Mouse (Mus musculus) hindbrain, embryonic 13.5 days (tissue): Measurements from ENCODE around the gene Chd2. TPM values are rescaled to one million over a fixed set of nuclear protein-coding genes. Genes with fewer than 3 reads are reported as not detected.

Experiments
- ATAC-seq: fragments of 200-750 bp; cut with Nextera tagmentation; 2 replicates; pipeline ENCODE4 v1.8.0; 2017; ENCODE audit warnings: moderate TSS enrichment; ENCODE audit not compliant: low FRiP score
- H3K27ac ChIP-seq: fragments of 300-500 bp; sonication (generic); 2 replicates; pipeline ENCODE4 v1.5.1; 2015; ENCODE audit warnings: inconsistent platforms, mild to moderate bottlenecking, moderate library complexity
- H3K27me3 ChIP-seq: fragments of 300-500 bp; sonication (generic); 2 replicates; pipeline ENCODE4 v1.6.1; 2015; ENCODE audit warnings: mild to moderate bottlenecking, inconsistent platforms
- H3K36me3 ChIP-seq: fragments of 300-500 bp; sonication (generic); 2 replicates; pipeline ENCODE4 v1.6.1; 2015; ENCODE audit warnings: mild to moderate bottlenecking, inconsistent platforms
- H3K4me1 ChIP-seq: fragments of 300-500 bp; sonication (generic); replicated peaks from 2 replicates; pipeline ENCODE4 v1.6.1; 2015; ENCODE audit warnings: inconsistent platforms
- H3K4me2 ChIP-seq: fragments of 300-500 bp; sonication (generic); 2 replicates; pipeline ENCODE4 v1.6.1; 2015; ENCODE audit warnings: inconsistent platforms, mild to moderate bottlenecking, moderate library complexity
- H3K4me3 ChIP-seq: fragments of 300-500 bp; sonication (generic); 2 replicates; pipeline ENCODE4 v1.5.1; 2015; ENCODE audit warnings: mild to moderate bottlenecking, inconsistent platforms
- H3K9ac ChIP-seq: fragments of 300-500 bp; sonication (generic); 2 replicates; pipeline ENCODE4 v1.6.1; 2015; ENCODE audit warnings: mild to moderate bottlenecking, inconsistent platforms
- H3K9me3 ChIP-seq: fragments of 300-500 bp; sonication (generic); 2 replicates; pipeline ENCODE4 v1.6.1; 2016; ENCODE audit warnings: inconsistent platforms
- WGBS: fragments of 180-500 bp; shearing (Covaris S2); methylation state at CpG from one replicate; pipeline ENCODE4 v1.1.7; 2015; 5-methylcytosine and 5-hydroxymethylcytosine counted together
- polyA plus RNA-seq: library from polyadenylated mRNA; unstranded; fragments of >200 nt; fragmentation: Nextera tagmentation; extraction: Ambion mirVana; gene quantifications from 2 replicates; pipeline ENCODE4 v1.2.1, GENCODE M21; 2015

Gene Chd2
- polyA plus RNA-seq, 1 experiment from 2014 or later, result 53.5 TPM

GRCm38 (mm10) chr7:73507491-73507890 lies 34.1 kb downstream of the Chd2 start:
- 78% methylated on average over 6 of the region's 6 CpGs for WGBS
- Histone ChIP-seq H3K4me3 (no peak overlapping the region), H3K27me3 (no peaks in the 10 kb centered on the region), H3K27ac (peak overlapping the region; percentile 44; the same call in 1 of the 2 replicates), H3K4me2 (no peak overlapping the region), H3K4me1 (no peaks in the 10 kb centered on the region), H3K9me3 (no peaks in the 10 kb centered on the region), H3K9ac (no peak overlapping the region), H3K36me3 (peaks cover 72% of the 10 kb centered on the region)
- no peak for ATAC-seq

GRCm38 (mm10) chr7:73506852-73507251 lies 34.8 kb downstream of the Chd2 start:
- H3K27me3 ChIP-seq, result no peaks in the 10 kb centered on the region
- no peaks in the 10 kb centered on the region for H3K4me1 ChIP-seq
- H3K9ac ChIP-seq, result no peak overlapping the region
- H3K27ac ChIP-seq, result no peak overlapping the region
- H3K9me3 ChIP-seq, result no peaks in the 10 kb centered on the region
- H3K4me3 ChIP-seq, result no peak overlapping the region
- 100% methylated on average over 1 of the region's 1 CpGs for WGBS
- no peak overlapping the region for H3K4me2 ChIP-seq
- H3K36me3 ChIP-seq, result peaks cover 73% of the 10 kb centered on the region
- ATAC-seq, result no peak

- Histone ChIP-seq H3K4me1 (no peaks in the 10 kb centered on the region), H3K27ac (no peak overlapping the region), H3K4me2 (no peak overlapping the region), H3K27me3 (no peaks in the 10 kb centered on the region), H3K36me3 (peaks cover 78% of the 10 kb centered on the region), H3K9ac (no peak overlapping the region), H3K9me3 (no peaks in the 10 kb centered on the region), H3K4me3 (no peak overlapping the region)
- 89% methylated on average over 6 of the region's 6 CpGs for WGBS
- ATAC-seq, result no peak
Measured at GRCm38 (mm10) chr7:73505266-73505665, 36.4 kb downstream of the Chd2 start.

GRCm38 (mm10) chr7:73498200-73498599 lies 43.4 kb downstream of the Chd2 start:
- no peak overlapping the region for H3K4me2 ChIP-seq
- ATAC-seq, result no peak
- peaks cover 80% of the 10 kb centered on the region for H3K36me3 ChIP-seq
- H3K27me3 ChIP-seq, result no peaks in the 10 kb centered on the region
- H3K4me1 ChIP-seq, result no peaks in the 10 kb centered on the region
- H3K4me3 ChIP-seq, result no peak overlapping the region
- WGBS, result 93% methylated on average over 2 of the region's 2 CpGs
- no peaks in the 10 kb centered on the region for H3K9me3 ChIP-seq
- no peak overlapping the region for H3K9ac ChIP-seq
- no peak overlapping the region for H3K27ac ChIP-seq

- Histone ChIP-seq H3K9me3 (no peaks in the 10 kb centered on the region), H3K36me3 (peaks cover 69% of the 10 kb centered on the region), H3K4me1 (no peaks in the 10 kb centered on the region), H3K9ac (no peak overlapping the region), H3K27ac (no peak overlapping the region), H3K4me2 (no peak overlapping the region), H3K27me3 (no peaks in the 10 kb centered on the region), H3K4me3 (no peak overlapping the region)
- WGBS, result 89% methylated on average over 5 of the region's 5 CpGs
- no peak for ATAC-seq
Measured at GRCm38 (mm10) chr7:73489261-73489660, 52.4 kb downstream of the Chd2 start.

GRCm38 (mm10) chr7:73481094-73481493 lies 60.5 kb downstream of the Chd2 start:
- ATAC-seq, result no peak
- 93% methylated on average over 6 of the region's 6 CpGs for WGBS
- Histone ChIP-seq H3K36me3 (peaks cover 77% of the 10 kb centered on the region), H3K27ac (peak overlapping the region; percentile 40; the same call in 1 of the 2 replicates), H3K27me3 (no peaks in the 10 kb centered on the region), H3K4me1 (no peaks in the 10 kb centered on the region), H3K9me3 (no peaks in the 10 kb centered on the region), H3K4me2 (no peak overlapping the region), H3K4me3 (no peak overlapping the region), H3K9ac (no peak overlapping the region)

- Histone ChIP-seq H3K9ac (no peak overlapping the region), H3K9me3 (no peaks in the 10 kb centered on the region), H3K4me2 (no peak overlapping the region), H3K27me3 (no peaks in the 10 kb centered on the region), H3K36me3 (peaks cover 84% of the 10 kb centered on the region), H3K27ac (no peak overlapping the region), H3K4me3 (no peak overlapping the region), H3K4me1 (no peaks in the 10 kb centered on the region)
- 87% methylated on average over 3 of the region's 3 CpGs for WGBS
- no peak for ATAC-seq
Measured at GRCm38 (mm10) chr7:73479506-73479905, 62.1 kb downstream of the Chd2 start.

GRCm38 (mm10) chr7:73478157-73479058 lies 63.2 kb downstream of the Chd2 start:
- WGBS, result 88% methylated on average over 11 of the region's 11 CpGs
- Histone ChIP-seq H3K27me3 (no peaks in the 10 kb centered on the region), H3K4me1 (no peaks in the 10 kb centered on the region), H3K9me3 (no peaks in the 10 kb centered on the region), H3K36me3 (peaks cover 88% of the 10 kb centered on the region), H3K9ac (no peak overlapping the region), H3K27ac (no peak overlapping the region), H3K4me3 (no peak overlapping the region), H3K4me2 (no peak overlapping the region)
- no peak for ATAC-seq

- Histone ChIP-seq H3K9ac (no peak overlapping the region), H3K4me1 (no peaks in the 10 kb centered on the region), H3K27ac (no peak overlapping the region), H3K4me2 (no peak overlapping the region), H3K27me3 (no peaks in the 10 kb centered on the region), H3K36me3 (peaks cover 87% of the 10 kb centered on the region), H3K9me3 (no peaks in the 10 kb centered on the region), H3K4me3 (no peak overlapping the region)
- 96% methylated on average over 3 of the region's 3 CpGs for WGBS
- no peak for ATAC-seq
Measured at GRCm38 (mm10) chr7:73467741-73468140, 73.9 kb downstream of the Chd2 start.

GRCm38 (mm10) chr7:73463546-73463945 lies 78.1 kb downstream of the Chd2 start:
- ATAC-seq, result no peak
- Histone ChIP-seq H3K4me1 (no peaks in the 10 kb centered on the region), H3K36me3 (peaks cover 89% of the 10 kb centered on the region), H3K9ac (no peak overlapping the region), H3K27me3 (no peaks in the 10 kb centered on the region), H3K4me3 (no peak overlapping the region), H3K27ac (no peak overlapping the region), H3K4me2 (no peak overlapping the region), H3K9me3 (no peaks in the 10 kb centered on the region)
- WGBS, result 95% methylated on average over 2 of the region's 2 CpGs

GRCm38 (mm10) chr7:73454113-73454512 lies 87.5 kb downstream of the Chd2 start:
- no peak overlapping the region for H3K9ac ChIP-seq
- H3K27me3 ChIP-seq, result no peaks in the 10 kb centered on the region
- H3K9me3 ChIP-seq, result no peaks in the 10 kb centered on the region
- no peaks in the 10 kb centered on the region for H3K4me1 ChIP-seq
- no peak for ATAC-seq
- no peak overlapping the region for H3K4me2 ChIP-seq
- peaks cover 92% of the 10 kb centered on the region for H3K36me3 ChIP-seq
- WGBS, result 85% methylated on average over 12 of the region's 12 CpGs
- H3K27ac ChIP-seq, result 0 out of 2 replicates have a peak overlapping the region, but pooled peaks have one; percentile 10
- H3K4me3 ChIP-seq, result no peak overlapping the region

- WGBS, result 95% methylated on average over 3 of the region's 3 CpGs
- peaks cover 93% of the 10 kb centered on the region for H3K36me3 ChIP-seq
- ATAC-seq, result no peak
- no peak overlapping the region for H3K9ac ChIP-seq
- H3K4me3 ChIP-seq, result no peak overlapping the region
- H3K9me3 ChIP-seq, result no peaks in the 10 kb centered on the region
- H3K4me2 ChIP-seq, result no peak overlapping the region
- no peaks in the 10 kb centered on the region for H3K4me1 ChIP-seq
- H3K27ac ChIP-seq, result no peak overlapping the region
- no peaks in the 10 kb centered on the region for H3K27me3 ChIP-seq
Measured at GRCm38 (mm10) chr7:73452187-73452808, 89.3 kb downstream of the Chd2 start.
